Mouse (Mus musculus): ENCODE measurements around the gene Pnp2. TPM values are rescaled to one million over a fixed set of nuclear protein-coding genes. Genes with fewer than 3 reads are reported as not detected.
"Not testable (repeated sequence)": the region's sequence is repeated elsewhere in the genome, so short reads cannot be mapped to it uniquely, and the experiment has no call there.

Gene Pnp2
- polyA plus RNA-seq, 1 experiment from 2014 or later: 0.47 TPM

DNA sequence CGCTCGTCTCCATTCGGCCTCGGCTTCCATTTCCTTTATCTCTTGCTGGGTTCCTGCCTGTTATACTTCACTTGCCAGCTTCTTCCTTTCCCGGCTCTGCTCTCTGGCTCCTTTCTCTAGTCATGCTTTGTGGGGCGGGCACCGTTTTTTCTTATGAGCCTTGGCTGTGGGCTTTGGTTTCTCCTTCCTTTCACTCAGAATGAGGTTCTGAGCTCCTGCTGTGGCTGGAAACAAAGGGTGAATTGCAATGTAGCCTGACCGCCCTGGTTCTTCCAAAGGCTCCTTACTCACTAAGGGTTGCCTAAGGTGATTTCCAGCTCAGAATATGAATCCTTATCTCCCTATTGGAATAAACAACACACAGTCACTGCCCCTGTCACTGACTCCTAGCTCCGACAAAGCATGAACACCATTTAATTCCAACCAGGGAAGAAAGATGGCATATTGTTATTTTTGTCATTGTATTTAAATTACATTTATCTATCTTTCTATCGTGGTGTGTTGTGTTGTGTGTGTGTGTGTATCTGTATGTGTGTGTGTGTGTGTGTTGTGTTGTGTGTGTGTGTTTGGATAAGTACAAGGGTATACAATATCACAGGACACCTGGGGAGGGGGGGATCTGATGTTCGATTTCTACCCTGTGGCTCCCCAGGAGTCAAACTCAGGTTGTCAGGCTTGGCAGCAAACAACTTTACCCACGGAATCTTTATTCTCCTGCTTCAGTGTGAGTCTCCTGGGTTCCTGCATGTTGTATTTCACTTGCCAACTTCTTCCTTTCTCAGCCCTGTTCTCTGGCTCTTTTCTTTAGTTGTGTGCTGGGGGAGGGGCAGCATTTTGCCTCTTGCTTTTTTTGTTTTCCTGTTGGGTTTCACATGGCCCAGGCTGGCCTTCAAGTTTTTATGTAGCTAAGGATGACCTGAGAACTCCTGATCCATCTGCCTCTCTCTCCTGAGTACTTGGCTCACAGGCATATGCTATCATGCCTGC lies 14.1 kb downstream of the Pnp2 start:
- 0 out of 2 replicates have a peak, but pooled peaks have one; percentile 31 for ATAC-seq (replicated peaks; ENCODE audit: insufficient number of reproducible peaks, low FRiP score, low TSS enrichment)
- Histone ChIP-seq H3K4me1 (ENCODE audit: control insufficient read depth, insufficient read depth, low read length) (no peaks in the 10 kb centered on the region), H3K36me3 (ENCODE audit: control insufficient read depth, insufficient read depth, low read length) (no peaks in the 10 kb centered on the region), H3K9ac (ENCODE audit: low read depth, low read length) (no peak overlapping the region), H3K4me2 (peak overlapping the region; percentile 21; the same call in 1 of the 2 replicates), H3K4me3 (ENCODE audit: low read depth, low read length) (no peak overlapping the region), H3K27me3 (ENCODE audit: control insufficient read depth, insufficient read depth, low read length) (no peaks in the 10 kb centered on the region), H3K9me3 (replicated peaks; ENCODE audit: control insufficient read depth, low read length) (no peaks in the 10 kb centered on the region), H3K27ac (ENCODE audit: low read depth, low read length) (no peak overlapping the region)
- WGBS (ENCODE audit: insufficient replicate concordance): 23% methylated on average over 12 of the region's 12 CpGs

DNA sequence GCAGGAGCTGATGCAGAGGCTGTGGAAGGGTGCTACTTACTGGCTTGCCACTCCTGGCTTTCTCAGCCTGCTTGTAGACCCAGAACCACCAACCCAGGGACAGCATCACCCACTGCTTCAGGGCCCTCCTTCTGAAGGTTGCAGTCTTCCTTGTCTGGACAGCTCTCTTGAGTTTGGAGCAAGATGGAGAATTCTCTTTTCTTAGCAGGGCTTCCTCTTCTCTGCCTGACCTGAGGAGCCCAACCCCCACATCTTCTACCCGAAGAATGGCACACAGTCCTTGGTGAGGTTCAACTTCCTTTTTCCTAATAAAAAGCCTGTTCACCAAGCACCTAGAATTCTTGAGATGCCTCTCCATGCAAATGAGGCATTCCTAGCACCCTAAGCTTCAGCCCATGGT lies 15.0 kb downstream of the Pnp2 start:
- no peak overlapping the region for H3K9ac ChIP-seq (ENCODE audit: low read depth, low read length)
- H3K9me3 ChIP-seq (replicated peaks; ENCODE audit: control insufficient read depth, low read length): no peaks in the 10 kb centered on the region
- no peaks in the 10 kb centered on the region for H3K36me3 ChIP-seq (ENCODE audit: control insufficient read depth, insufficient read depth, low read length)
- H3K27me3 ChIP-seq (ENCODE audit: control insufficient read depth, insufficient read depth, low read length): no peaks in the 10 kb centered on the region
- H3K4me1 ChIP-seq (ENCODE audit: control insufficient read depth, insufficient read depth, low read length): no peaks in the 10 kb centered on the region
- no peak for ATAC-seq (replicated peaks; ENCODE audit: insufficient number of reproducible peaks, low FRiP score, low TSS enrichment)
- WGBS (ENCODE audit: insufficient replicate concordance): 50% methylated on average over 1 of the region's 1 CpGs
- H3K27ac ChIP-seq (ENCODE audit: low read depth, low read length): no peak overlapping the region
- no peak overlapping the region for H3K4me3 ChIP-seq (ENCODE audit: low read depth, low read length)
- no peak overlapping the region for H3K4me2 ChIP-seq

DNA sequence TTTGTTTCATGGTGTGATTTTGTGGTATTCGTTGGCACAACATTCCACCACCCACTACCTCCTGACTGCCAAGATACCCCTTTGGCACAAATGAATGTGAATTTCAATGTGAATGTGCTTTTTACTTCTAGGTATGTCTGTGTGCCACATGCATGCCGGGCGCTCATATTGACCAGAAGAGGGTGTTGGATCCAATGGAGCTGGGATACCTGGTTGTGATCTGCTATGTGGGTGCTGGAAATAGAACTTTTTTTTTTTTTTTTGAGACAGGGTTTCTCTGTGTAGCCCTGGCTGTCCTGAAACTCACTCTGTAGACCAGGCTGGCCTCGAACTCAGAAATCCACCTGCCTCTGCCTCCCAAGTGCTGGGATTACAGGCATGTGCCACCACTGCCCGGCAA lies 17.3 kb downstream of the Pnp2 start:
- WGBS (ENCODE audit: insufficient replicate concordance): 86% methylated on average over 5 of the region's 5 CpGs
- H3K4me3 ChIP-seq (ENCODE audit: low read depth, low read length); H3K4me2 ChIP-seq; H3K9ac ChIP-seq (ENCODE audit: low read depth, low read length); ATAC-seq (replicated peaks; ENCODE audit: insufficient number of reproducible peaks, low FRiP score, low TSS enrichment); H3K27me3 ChIP-seq (ENCODE audit: control insufficient read depth, insufficient read depth, low read length); H3K27ac ChIP-seq (ENCODE audit: low read depth, low read length); H3K4me1 ChIP-seq (ENCODE audit: control insufficient read depth, insufficient read depth, low read length); H3K36me3 ChIP-seq (ENCODE audit: control insufficient read depth, insufficient read depth, low read length); H3K9me3 ChIP-seq (replicated peaks; ENCODE audit: control insufficient read depth, low read length): not testable (repeated sequence)

- 43% methylated on average over 4 of the region's 4 CpGs for WGBS (ENCODE audit: insufficient replicate concordance)
- Histone ChIP-seq H3K27me3 (ENCODE audit: control insufficient read depth, insufficient read depth, low read length) (no peaks in the 10 kb centered on the region), H3K4me2 (no peak overlapping the region), H3K27ac (ENCODE audit: low read depth, low read length) (no peak overlapping the region), H3K36me3 (ENCODE audit: control insufficient read depth, insufficient read depth, low read length) (no peaks in the 10 kb centered on the region), H3K4me3 (ENCODE audit: low read depth, low read length) (no peak overlapping the region), H3K9ac (ENCODE audit: low read depth, low read length) (no peak overlapping the region), H3K4me1 (ENCODE audit: control insufficient read depth, insufficient read depth, low read length) (no peaks in the 10 kb centered on the region), H3K9me3 (replicated peaks; ENCODE audit: control insufficient read depth, low read length) (no peaks in the 10 kb centered on the region)
- no peak for ATAC-seq (replicated peaks; ENCODE audit: insufficient number of reproducible peaks, low FRiP score, low TSS enrichment)
Measured at GRCm38 (mm10) chr14:50973700-50974099, 17.9 kb downstream of the Pnp2 start.

DNA sequence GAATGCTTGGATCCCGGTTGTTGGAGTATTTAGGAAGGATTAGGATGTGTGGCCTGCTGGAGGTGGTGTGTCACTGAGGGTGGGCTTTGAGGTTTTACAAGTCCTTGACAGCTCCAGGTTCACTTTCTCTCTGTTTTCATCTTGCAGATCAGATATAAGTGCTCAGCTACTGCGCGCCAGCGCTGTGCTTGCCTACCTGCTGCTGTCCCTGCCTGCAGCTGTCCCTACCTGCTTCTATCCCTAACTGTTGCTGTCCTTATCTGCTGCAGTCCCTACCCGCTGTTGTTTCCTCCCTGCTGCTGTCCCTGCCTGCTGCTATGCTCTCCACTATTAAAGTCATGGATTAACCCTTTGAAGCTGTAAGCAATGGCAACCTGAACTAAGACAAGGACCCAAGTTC lies 19.2 kb downstream of the Pnp2 start:
- Histone ChIP-seq H3K4me1 (ENCODE audit: control insufficient read depth, insufficient read depth, low read length) (no peaks in the 10 kb centered on the region), H3K27ac (ENCODE audit: low read depth, low read length) (no peak overlapping the region), H3K4me3 (ENCODE audit: low read depth, low read length) (no peak overlapping the region), H3K27me3 (ENCODE audit: control insufficient read depth, insufficient read depth, low read length) (no peaks in the 10 kb centered on the region), H3K9ac (ENCODE audit: low read depth, low read length) (no peak overlapping the region), H3K4me2 (no peak overlapping the region), H3K36me3 (ENCODE audit: control insufficient read depth, insufficient read depth, low read length) (no peaks in the 10 kb centered on the region), H3K9me3 (replicated peaks; ENCODE audit: control insufficient read depth, low read length) (no peaks in the 10 kb centered on the region)
- 45% methylated on average over 5 of the region's 5 CpGs for WGBS (ENCODE audit: insufficient replicate concordance)
- ATAC-seq (replicated peaks; ENCODE audit: insufficient number of reproducible peaks, low FRiP score, low TSS enrichment): no peak

DNA sequence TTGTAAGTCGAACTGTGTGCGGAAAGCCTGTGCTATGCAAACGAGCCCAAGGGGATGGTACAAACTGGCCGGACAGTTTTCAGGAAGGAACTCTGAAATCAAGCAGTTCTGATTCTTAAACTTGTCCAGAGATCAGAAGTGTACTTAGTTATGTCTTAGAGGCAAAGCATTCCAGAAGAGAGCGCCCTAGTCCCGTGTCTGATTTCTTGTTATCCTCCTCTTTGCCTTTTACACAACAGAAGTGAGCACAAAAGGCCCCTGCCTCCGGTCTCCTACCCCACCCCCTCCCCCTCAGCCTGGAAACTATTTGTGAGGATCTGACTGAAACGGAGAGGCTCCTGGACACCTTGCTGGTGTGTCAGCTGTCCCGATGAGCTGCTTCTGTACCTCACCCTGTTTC lies 20.9 kb downstream of the Pnp2 start:
- Histone ChIP-seq H3K4me1 (ENCODE audit: control insufficient read depth, insufficient read depth, low read length) (no peaks in the 10 kb centered on the region), H3K9ac (ENCODE audit: low read depth, low read length) (no peak overlapping the region), H3K27ac (ENCODE audit: low read depth, low read length) (no peak overlapping the region), H3K36me3 (ENCODE audit: control insufficient read depth, insufficient read depth, low read length) (no peaks in the 10 kb centered on the region), H3K4me2 (peak overlapping the region; percentile 32), H3K27me3 (ENCODE audit: control insufficient read depth, insufficient read depth, low read length) (no peaks in the 10 kb centered on the region), H3K4me3 (ENCODE audit: low read depth, low read length) (no peak overlapping the region), H3K9me3 (replicated peaks; ENCODE audit: control insufficient read depth, low read length) (no peaks in the 10 kb centered on the region)
- peak; percentile 58; the same call in 1 of the 2 replicates for ATAC-seq (replicated peaks; ENCODE audit: insufficient number of reproducible peaks, low FRiP score, low TSS enrichment)
- 25% methylated on average over 9 of the region's 9 CpGs for WGBS (ENCODE audit: insufficient replicate concordance)

DNA sequence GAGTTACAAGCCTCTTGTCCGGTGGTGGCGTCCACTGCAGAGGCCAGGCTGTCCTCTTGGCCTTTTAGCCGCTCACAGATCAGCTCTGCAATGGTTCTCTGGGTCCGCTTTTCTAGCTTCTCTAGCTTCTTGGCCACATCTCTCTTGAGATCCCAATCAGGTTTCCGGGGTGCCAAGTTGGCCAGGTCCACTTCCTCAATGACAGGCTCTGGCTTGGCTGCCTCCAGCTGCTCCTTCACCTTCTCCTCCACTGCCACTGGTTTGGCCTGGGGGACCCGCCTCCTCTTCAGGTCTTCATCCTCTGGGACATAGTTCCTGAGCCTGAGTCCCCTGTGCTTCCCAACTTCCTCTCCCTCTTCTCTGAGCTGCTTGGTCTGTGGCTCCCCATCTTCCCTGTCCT lies 22.7 kb downstream of the Pnp2 start:
- not testable (repeated sequence) for H3K27ac ChIP-seq (ENCODE audit: low read depth, low read length); ATAC-seq (replicated peaks; ENCODE audit: insufficient number of reproducible peaks, low FRiP score, low TSS enrichment); H3K9me3 ChIP-seq (replicated peaks; ENCODE audit: control insufficient read depth, low read length); H3K27me3 ChIP-seq (ENCODE audit: control insufficient read depth, insufficient read depth, low read length); H3K4me1 ChIP-seq (ENCODE audit: control insufficient read depth, insufficient read depth, low read length); H3K9ac ChIP-seq (ENCODE audit: low read depth, low read length); H3K36me3 ChIP-seq (ENCODE audit: control insufficient read depth, insufficient read depth, low read length); H3K4me2 ChIP-seq; H3K4me3 ChIP-seq (ENCODE audit: low read depth, low read length)
- WGBS (ENCODE audit: insufficient replicate concordance): 79% methylated on average over 6 of the region's 6 CpGs

DNA sequence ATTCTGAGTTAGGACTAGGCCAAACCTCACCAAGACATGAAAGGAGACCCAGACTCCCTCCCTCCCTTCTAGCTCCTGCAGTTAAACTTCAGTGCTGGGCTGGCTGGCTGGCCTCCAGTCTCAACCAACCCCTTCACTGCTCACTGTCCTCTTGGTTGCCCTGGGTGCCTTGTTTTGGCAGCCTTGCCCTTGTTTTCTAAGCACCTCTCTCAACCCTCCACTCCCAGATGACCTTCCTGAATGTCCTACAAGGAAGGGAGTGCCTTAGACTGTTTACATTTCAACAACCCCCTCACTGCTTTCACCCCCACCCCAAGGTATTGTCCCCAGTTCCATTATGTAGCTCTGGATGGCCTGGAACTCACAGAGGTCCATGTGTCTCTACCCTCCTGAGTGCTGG lies 23.8 kb downstream of the Pnp2 start:
- Histone ChIP-seq H3K4me3 (ENCODE audit: low read depth, low read length) (no peak overlapping the region), H3K9me3 (replicated peaks; ENCODE audit: control insufficient read depth, low read length) (no peaks in the 10 kb centered on the region; the same call in 1 of the 2 replicates), H3K27me3 (ENCODE audit: control insufficient read depth, insufficient read depth, low read length) (no peaks in the 10 kb centered on the region), H3K27ac (ENCODE audit: low read depth, low read length) (no peak overlapping the region), H3K4me2 (no peak overlapping the region), H3K36me3 (ENCODE audit: control insufficient read depth, insufficient read depth, low read length) (no peaks in the 10 kb centered on the region), H3K4me1 (ENCODE audit: control insufficient read depth, insufficient read depth, low read length) (no peaks in the 10 kb centered on the region), H3K9ac (ENCODE audit: low read depth, low read length) (no peak overlapping the region)
- no peak for ATAC-seq (replicated peaks; ENCODE audit: insufficient number of reproducible peaks, low FRiP score, low TSS enrichment)

DNA sequence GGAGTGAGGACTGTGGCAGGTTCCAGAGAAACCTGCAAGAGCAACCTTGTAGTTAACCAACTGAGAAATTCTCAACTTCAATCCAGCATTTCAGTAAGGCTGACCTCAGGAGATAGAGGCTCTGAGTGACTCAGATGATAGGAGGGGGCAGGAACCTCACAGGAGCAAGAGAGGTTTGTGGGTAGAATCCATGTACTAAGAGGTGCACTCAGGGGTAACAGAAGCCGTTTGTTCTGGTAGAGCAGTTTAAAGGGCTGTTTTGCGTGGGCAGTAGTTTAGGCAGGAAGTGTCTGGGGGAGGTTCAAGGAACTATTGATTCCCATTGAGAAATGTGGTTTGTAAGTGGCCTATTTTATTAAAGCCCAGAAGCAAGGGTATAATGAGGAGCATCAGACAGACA lies 25.4 kb downstream of the Pnp2 start:
- 52% methylated on average over 2 of the region's 2 CpGs for WGBS (ENCODE audit: insufficient replicate concordance)
- H3K27me3 ChIP-seq (ENCODE audit: control insufficient read depth, insufficient read depth, low read length): no peaks in the 10 kb centered on the region
- no peaks in the 10 kb centered on the region; the same call in 1 of the 2 replicates for H3K9me3 ChIP-seq (replicated peaks; ENCODE audit: control insufficient read depth, low read length)
- no peak for ATAC-seq (replicated peaks; ENCODE audit: insufficient number of reproducible peaks, low FRiP score, low TSS enrichment)
- no peak overlapping the region for H3K27ac ChIP-seq (ENCODE audit: low read depth, low read length)
- H3K36me3 ChIP-seq (ENCODE audit: control insufficient read depth, insufficient read depth, low read length): no peaks in the 10 kb centered on the region
- H3K4me2 ChIP-seq: no peak overlapping the region
- H3K9ac ChIP-seq (ENCODE audit: low read depth, low read length): no peak overlapping the region
- H3K4me3 ChIP-seq (ENCODE audit: low read depth, low read length): no peak overlapping the region
- no peaks in the 10 kb centered on the region for H3K4me1 ChIP-seq (ENCODE audit: control insufficient read depth, insufficient read depth, low read length)

All from heart, embryonic 11.5 days (tissue).